Mouse (Mus musculus): Measurements from ENCODE around the gene Syt15.

GRCm38 (mm10) chr14:34196706-34197105 lies 22.7 kb upstream of the Syt15 start:
- TF ChIP-seq CTCF (IDR thresholded peaks at IDR 0.05; ENCODE audit: borderline replicate concordance, extremely low read depth, insufficient read depth, insufficient read length) (no peak), POLR2A (IDR thresholded peaks at IDR 0.05; ENCODE audit: borderline replicate concordance, extremely low read depth, insufficient read depth, insufficient read length, poor library complexity, severe bottlenecking) (no peak)

Measured in brain, embryonic 14.5 days (tissue).